Mouse (Mus musculus) adrenal gland, postnatal 36 days (tissue): ENCODE measurements at regions not wholly inside any gene's neighbourhood (a gene's known extent, or its start where the extent isn't known, plus 50 kb on each side); places are given as distances from the start of the nearest gene placed in this dataset.
"Not testable (repeated sequence)": the region's sequence is repeated elsewhere in the genome, so short reads cannot be mapped to it uniquely, and the experiment has no call there.

Experiments
- DNase-seq, 2 experiments: peaks; one replicate each; pipeline ENCODE4 v3.0.0; 2021; ENCODE audit warnings: mixed read lengths in 1 of 2

- DNase-seq, result no peak
These were observed 77.7 kb downstream of the Amer1 start for GRCm38 (mm10) chrX:95366995-95367394.

DNA sequence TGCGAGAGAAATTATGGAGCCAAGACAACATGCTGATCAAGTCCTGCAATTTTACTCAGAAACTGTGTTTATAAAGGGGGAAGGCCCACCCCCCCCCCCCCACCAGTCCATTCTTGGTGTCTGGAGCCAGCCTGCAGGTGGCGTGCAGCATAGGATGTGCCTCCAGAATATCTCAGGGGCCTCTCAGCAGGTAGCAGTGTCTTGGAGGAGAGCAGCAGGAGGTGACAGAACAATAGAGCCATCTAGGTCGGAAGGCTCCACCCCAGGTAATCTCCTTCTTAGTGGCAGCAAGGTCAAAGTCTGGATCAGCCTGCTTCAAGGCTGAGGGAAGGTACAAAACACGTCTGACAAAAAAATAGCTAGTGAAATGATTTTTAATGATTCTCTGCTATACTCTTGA, 79.3 kb downstream of the Amer1 start:
- not testable (repeated sequence) for DNase-seq

GRCm38 (mm10) chrX:95359053-95359452, 85.6 kb downstream of the Amer1 start:
- DNase-seq, result peak in 1 of 2 experiments; percentile 13
